Mouse (Mus musculus) heart, postnatal 0 days (tissue): ENCODE measurements around the gene Hhipl1.

Experiments
- CTCF ChIP-seq: IDR thresholded peaks from 2 replicates; pipeline ENCODE4 v1.5.1; 2016; ENCODE audit warnings: antibody characterized with exemption, control low read depth, low read depth
- EP300 ChIP-seq: IDR thresholded peaks from 2 replicates; pipeline ENCODE4 v1.6.1; 2016; ENCODE audit warnings: antibody characterized with exemption, low read depth

- TF ChIP-seq CTCF: no peak
- no peak for TF ChIP-seq EP300
Observed at GRCm38 (mm10) chr12:108318499-108318898, 12.4 kb downstream of the Hhipl1 start.
